Mouse (Mus musculus) kidney, postnatal 14 days (tissue): ENCODE measurements at regions not wholly inside any gene's neighbourhood (a gene's known extent, or its start where the extent isn't known, plus 50 kb on each side); places are given as distances from the start of the nearest gene placed in this dataset.

Experiments
- DNase-seq: peaks from one replicate; pipeline ENCODE4 v3.0.0; 2022; ENCODE audit warnings: mixed read lengths

GRCm38 (mm10) chr15:36666566-36666965 is 341.0 kb downstream of the Zfp706 start:
- no peak for DNase-seq

- no peak for DNase-seq
Observed at GRCm38 (mm10) chr15:36664391-36664790, 343.2 kb downstream of the Zfp706 start.

GRCm38 (mm10) chr15:36660986-36661385 is 346.6 kb downstream of the Zfp706 start:
- no peak for DNase-seq
